Mouse (Mus musculus): ENCODE measurements around the gene Ahrr. TPM values are rescaled to one million over a fixed set of nuclear protein-coding genes. Genes with fewer than 3 reads are reported as not detected.

Ahrr gene
- 4.9 and 7.6 TPM in 2 replicates for total RNA-seq (2014; rRNA removed; ENCODE audit: low replicate concordance)
- 2.3 TPM in 2 replicates for polyA plus RNA-seq (2015; fragmentation: Nextera tagmentation; extraction: Ambion mirVana)

DNA sequence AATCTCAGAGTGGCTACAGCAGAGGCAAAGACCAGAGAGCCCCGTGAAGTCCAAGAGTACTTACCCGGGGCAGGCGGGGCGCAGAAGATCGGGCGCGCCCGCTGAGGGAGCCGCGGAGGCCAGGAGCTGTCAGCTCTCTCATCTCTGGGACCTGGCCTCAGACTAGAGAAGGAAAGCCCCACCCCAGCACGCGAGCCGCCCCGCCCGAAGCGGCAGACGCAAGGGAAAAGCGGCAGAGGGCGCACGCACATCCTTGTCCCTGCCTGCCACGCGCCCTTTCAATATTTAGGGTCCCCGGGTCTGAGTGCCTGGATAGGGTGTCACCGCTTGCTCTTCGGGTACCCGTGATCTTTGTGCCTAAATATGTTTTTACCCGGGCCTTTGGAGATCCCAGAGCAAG, at the start of gene Ahrr:
Ahrr (minus strand) TSS at position 165 of the 400 bp plus-strand sequence.
- H3K9ac ChIP-seq (replicated peaks; ENCODE audit: low read depth, low read length) = no peak within 1 kb of the TSS; the same call in 1 of the 2 replicates
- H3K27me3 ChIP-seq (ENCODE audit: control insufficient read depth, insufficient read depth, low read length) = peaks cover 15% of the 10 kb centered on the region; the same call in 1 of the 2 replicates
- no peak for TF ChIP-seq EP300 (IDR thresholded peaks at IDR 0.05; ENCODE audit: low read depth)
- TF ChIP-seq CTCF (IDR thresholded peaks at IDR 0.05; ENCODE audit: low read depth) = peak; percentile 45
- H3K4me3 ChIP-seq (ENCODE audit: low read depth, low read length) = peak within 1 kb of the TSS; percentile 24
- H3K4me2 ChIP-seq (ENCODE audit: low read depth, low read length) = peak within 1 kb of the TSS; percentile 48
- H3K4me1 ChIP-seq (ENCODE audit: control insufficient read depth, insufficient read depth) = no peaks in the 10 kb centered on the region; the same call in 1 of the 2 replicates
- DNase-seq (ENCODE audit: low spot score) (peak; percentile 58), ATAC-seq (ENCODE audit: insufficient read depth, low read depth) (peak; percentile 58; the same call in 1 of the 2 replicates)
- H3K36me3 ChIP-seq (replicated peaks; ENCODE audit: control insufficient read depth, insufficient read depth, low read length) = no peaks in the 10 kb centered on the region
- under 1% methylated on average over 27 of the region's 27 CpGs for WGBS
- no peak within 1 kb of the TSS for H3K27ac ChIP-seq (ENCODE audit: low read depth)
- H3K9me3 ChIP-seq (replicated peaks; ENCODE audit: control insufficient read depth, low read length) = no peaks in the 10 kb centered on the region

GRCm38 (mm10) chr13:74341036-74341435, 48.9 kb upstream of the Ahrr start:
- H3K27ac ChIP-seq (ENCODE audit: low read depth) = no peak overlapping the region
- H3K36me3 ChIP-seq (replicated peaks; ENCODE audit: control insufficient read depth, insufficient read depth, low read length) = peaks cover 76% of the 10 kb centered on the region
- 46% methylated on average over 3 of the region's 3 CpGs for WGBS
- H3K4me2 ChIP-seq (ENCODE audit: low read depth, low read length) = no peak overlapping the region
- peak; percentile 58 for DNase-seq (ENCODE audit: low spot score)
- H3K4me3 ChIP-seq (ENCODE audit: low read depth, low read length) = no peak overlapping the region
- H3K27me3 ChIP-seq (ENCODE audit: control insufficient read depth, insufficient read depth, low read length) = no peaks in the 10 kb centered on the region
- no peaks in the 10 kb centered on the region for H3K9me3 ChIP-seq (replicated peaks; ENCODE audit: control insufficient read depth, low read length)
- no peaks in the 10 kb centered on the region for H3K4me1 ChIP-seq (ENCODE audit: control insufficient read depth, insufficient read depth)
- H3K9ac ChIP-seq (replicated peaks; ENCODE audit: low read depth, low read length) = no peak overlapping the region
- TF ChIP-seq CTCF (IDR thresholded peaks at IDR 0.05; ENCODE audit: low read depth) (peak; percentile 72), EP300 (IDR thresholded peaks at IDR 0.05; ENCODE audit: low read depth) (no peak)
- ATAC-seq (ENCODE audit: insufficient read depth, low read depth) = peak; percentile 60; the same call in 1 of the 2 replicates

DNA sequence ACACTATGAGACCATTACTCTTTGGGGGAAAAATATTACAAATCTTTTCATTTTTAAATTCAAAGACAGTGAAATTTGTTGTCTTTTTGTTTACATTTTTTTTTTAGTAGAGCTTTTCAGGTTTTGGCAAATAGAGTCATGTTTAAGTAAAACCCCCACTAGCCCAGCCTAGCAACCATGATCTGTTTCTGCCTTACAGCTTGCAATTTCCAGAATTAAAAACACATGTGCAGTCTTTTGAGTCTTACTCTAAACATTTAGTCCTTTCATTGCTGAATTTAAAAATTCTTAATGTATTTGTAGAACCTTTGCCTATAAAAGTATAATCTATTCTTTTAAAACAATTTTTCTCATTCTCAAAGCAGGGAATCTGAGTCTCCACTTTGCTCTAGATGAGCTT, 37.2 kb upstream of the Ahrr start:
- Histone ChIP-seq H3K36me3 (replicated peaks; ENCODE audit: control insufficient read depth, insufficient read depth, low read length) (peaks cover 79% of the 10 kb centered on the region), H3K9me3 (replicated peaks; ENCODE audit: control insufficient read depth, low read length) (no peaks in the 10 kb centered on the region), H3K4me2 (ENCODE audit: low read depth, low read length) (no peak overlapping the region), H3K4me1 (ENCODE audit: control insufficient read depth, insufficient read depth) (no peaks in the 10 kb centered on the region), H3K27ac (ENCODE audit: low read depth) (no peak overlapping the region), H3K4me3 (ENCODE audit: low read depth, low read length) (no peak overlapping the region), H3K9ac (replicated peaks; ENCODE audit: low read depth, low read length) (no peak overlapping the region), H3K27me3 (ENCODE audit: control insufficient read depth, insufficient read depth, low read length) (no peaks in the 10 kb centered on the region)
- DNase-seq (ENCODE audit: low spot score) (no peak), ATAC-seq (ENCODE audit: insufficient read depth, low read depth) (no peak)
- TF ChIP-seq CTCF (IDR thresholded peaks at IDR 0.05; ENCODE audit: low read depth) = no peak
- no peak for TF ChIP-seq EP300 (IDR thresholded peaks at IDR 0.05; ENCODE audit: low read depth)

- WGBS = under 1% methylated on average over 36 of the region's 36 CpGs
- Histone ChIP-seq H3K36me3 (replicated peaks; ENCODE audit: control insufficient read depth, insufficient read depth, low read length) (peaks cover 45% of the 10 kb centered on the region), H3K4me3 (ENCODE audit: low read depth, low read length) (peak within 1 kb of the TSS; percentile 71), H3K27me3 (ENCODE audit: control insufficient read depth, insufficient read depth, low read length) (no peaks in the 10 kb centered on the region), H3K9ac (replicated peaks; ENCODE audit: low read depth, low read length) (peak within 1 kb of the TSS; percentile 70), H3K4me2 (ENCODE audit: low read depth, low read length) (peak within 1 kb of the TSS; percentile 67), H3K9me3 (replicated peaks; ENCODE audit: control insufficient read depth, low read length) (no peaks in the 10 kb centered on the region), H3K27ac (ENCODE audit: low read depth) (peak within 1 kb of the TSS; percentile 71), H3K4me1 (ENCODE audit: control insufficient read depth, insufficient read depth) (peaks cover 12% of the 10 kb centered on the region)
- no peak for TF ChIP-seq CTCF (IDR thresholded peaks at IDR 0.05; ENCODE audit: low read depth)
- no peak for TF ChIP-seq EP300 (IDR thresholded peaks at IDR 0.05; ENCODE audit: low read depth)
- ATAC-seq (ENCODE audit: insufficient read depth, low read depth) (peak; percentile 99), DNase-seq (ENCODE audit: low spot score) (peak; percentile 99)
Measured at GRCm38 (mm10) chr13:74317170-74317849, 25.2 kb upstream of the Ahrr start, which contains the start of gene Pdcd6. Gene Pdcd6, minus strand, starts transcription at chr13:74317580.

DNA sequence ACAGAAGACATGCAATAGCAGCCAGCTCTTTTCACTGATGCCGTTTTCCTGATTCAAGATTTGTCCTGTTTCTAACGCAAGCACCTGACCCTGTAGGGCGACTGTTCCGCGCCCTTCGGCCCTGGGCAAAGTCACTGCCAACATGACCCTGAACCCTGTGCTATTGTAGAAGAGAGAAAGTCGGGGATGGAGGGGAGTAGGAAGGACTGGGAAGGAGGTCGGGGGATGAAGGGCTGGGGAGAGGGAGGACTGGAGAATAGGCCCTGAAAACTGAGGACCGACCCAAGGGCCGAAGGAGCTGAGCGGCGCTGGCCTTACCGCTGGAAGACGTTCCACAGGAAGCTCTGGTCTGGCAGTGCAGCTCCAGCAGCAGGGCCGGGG, 24.6 kb upstream of the Ahrr start:
- Histone ChIP-seq H3K4me1 (ENCODE audit: control insufficient read depth, insufficient read depth) (peaks cover 12% of the 10 kb centered on the region), H3K4me3 (ENCODE audit: low read depth, low read length) (peak overlapping the region; percentile 71), H3K36me3 (replicated peaks; ENCODE audit: control insufficient read depth, insufficient read depth, low read length) (peaks cover 40% of the 10 kb centered on the region), H3K4me2 (ENCODE audit: low read depth, low read length) (peak overlapping the region; percentile 67), H3K27ac (ENCODE audit: low read depth) (peak overlapping the region; percentile 71), H3K9me3 (replicated peaks; ENCODE audit: control insufficient read depth, low read length) (no peaks in the 10 kb centered on the region), H3K9ac (replicated peaks; ENCODE audit: low read depth, low read length) (peak overlapping the region; percentile 70), H3K27me3 (ENCODE audit: control insufficient read depth, insufficient read depth, low read length) (no peaks in the 10 kb centered on the region)
- under 1% methylated on average over 15 of the region's 15 CpGs for WGBS
- DNase-seq (ENCODE audit: low spot score) (no peak), ATAC-seq (ENCODE audit: insufficient read depth, low read depth) (no peak)
- TF ChIP-seq CTCF (IDR thresholded peaks at IDR 0.05; ENCODE audit: low read depth) (no peak), EP300 (IDR thresholded peaks at IDR 0.05; ENCODE audit: low read depth) (no peak)

Measured in heart, postnatal 0 days (tissue).